Mouse (Mus musculus) embryo, embryonic 11.5 days (tissue): Measurements from ENCODE around the gene 7530416G11Rik.

Experiments used
- DNase-seq: peaks from one replicate; pipeline ENCODE4 v3.0.0-alpha.2; 2012; ENCODE audit warnings: low read depth, low spot score

Gene 7530416G11Rik

GRCm38 (mm10) chr15:85503127-85503526, at the start of gene 7530416G11Rik:
7530416G11Rik (minus strand) TSS chr15:85503227.
- no peak for DNase-seq

GRCm38 (mm10) chr15:85546500-85546899, 43.5 kb upstream of the 7530416G11Rik start:
- DNase-seq: no peak

- no peak for DNase-seq
Measured at GRCm38 (mm10) chr15:85545369-85545768, 42.3 kb upstream of the 7530416G11Rik start.

- DNase-seq: no peak
Measured at GRCm38 (mm10) chr15:85538170-85538569, 35.1 kb upstream of the 7530416G11Rik start.

GRCm38 (mm10) chr15:85537151-85537550, 34.1 kb upstream of the 7530416G11Rik start:
- DNase-seq: no peak

GRCm38 (mm10) chr15:85534646-85535045, 31.6 kb upstream of the 7530416G11Rik start:
- DNase-seq: no peak

GRCm38 (mm10) chr15:85534215-85534614, 31.2 kb upstream of the 7530416G11Rik start:
- DNase-seq: no peak

- DNase-seq: no peak
Measured at GRCm38 (mm10) chr15:85532063-85532462, 29.0 kb upstream of the 7530416G11Rik start.

GRCm38 (mm10) chr15:85529911-85530310, 26.9 kb upstream of the 7530416G11Rik start:
- no peak for DNase-seq

- no peak for DNase-seq
Measured at GRCm38 (mm10) chr15:85524404-85524950, 21.4 kb upstream of the 7530416G11Rik start.

- no peak for DNase-seq
Measured at GRCm38 (mm10) chr15:85523173-85523991, 20.4 kb upstream of the 7530416G11Rik start.

- no peak for DNase-seq
Measured at GRCm38 (mm10) chr15:85519438-85519837, 16.4 kb upstream of the 7530416G11Rik start.

GRCm38 (mm10) chr15:85507370-85508014, 4.5 kb upstream of the 7530416G11Rik start:
- no peak for DNase-seq

- DNase-seq: no peak
Measured at GRCm38 (mm10) chr15:85506680-85507079, 3.7 kb upstream of the 7530416G11Rik start.

- no peak for DNase-seq
Measured at GRCm38 (mm10) chr15:85505118-85505925, 2.3 kb upstream of the 7530416G11Rik start.

- DNase-seq: no peak
Measured at GRCm38 (mm10) chr15:85500267-85500666, 2.8 kb downstream of the 7530416G11Rik start.

- DNase-seq: no peak
Measured at GRCm38 (mm10) chr15:85497981-85498475, 5.0 kb downstream of the 7530416G11Rik start.

GRCm38 (mm10) chr15:85497548-85497947, 5.5 kb downstream of the 7530416G11Rik start:
- DNase-seq: no peak

- no peak for DNase-seq
Measured at GRCm38 (mm10) chr15:85494163-85494621, 8.8 kb downstream of the 7530416G11Rik start.

- no peak for DNase-seq
Measured at GRCm38 (mm10) chr15:85489751-85490150, 13.3 kb downstream of the 7530416G11Rik start.

- DNase-seq: no peak
Measured at GRCm38 (mm10) chr15:85488900-85489299, 14.1 kb downstream of the 7530416G11Rik start.
